Mouse (Mus musculus) stomach, embryonic 16.5 days (tissue): ENCODE data around the gene Selenoo. TPM values are rescaled to one million over a fixed set of nuclear protein-coding genes. Genes with fewer than 3 reads are reported as not detected.

Experiments used
- ATAC-seq: fragments of 200-750 bp; cut with Nextera tagmentation; 2 replicates; pipeline ENCODE4 v1.8.0; 2017; ENCODE audit warnings: moderate number of reproducible peaks, moderate TSS enrichment; ENCODE audit not compliant: insufficient read depth, low FRiP score
- H3K27ac ChIP-seq: fragments of 300-500 bp; sonication (generic); 2 replicates; pipeline ENCODE4 v1.5.1; 2014; ENCODE audit warnings: low read length
- H3K27me3 ChIP-seq: fragments of 300-500 bp; sonication (generic); 2 replicates; pipeline ENCODE4 v1.6.1; 2014; ENCODE audit warnings: low read length, control low read depth, mixed read lengths; ENCODE audit not compliant: control insufficient read depth, insufficient read depth
- H3K36me3 ChIP-seq: fragments of 300-500 bp; sonication (generic); 2 replicates; pipeline ENCODE4 v1.6.1; 2014; ENCODE audit warnings: low read length; ENCODE audit not compliant: control insufficient read depth, insufficient read depth
- H3K4me1 ChIP-seq: fragments of 300-500 bp; sonication (generic); 2 replicates; pipeline ENCODE4 v1.6.1; 2014; ENCODE audit warnings: low read length, control low read depth, mixed read lengths; ENCODE audit not compliant: control insufficient read depth, insufficient read depth
- H3K4me2 ChIP-seq: fragments of 300-500 bp; sonication (generic); 2 replicates; pipeline ENCODE4 v1.6.1; 2014; ENCODE audit warnings: low read depth, low read length, mixed read lengths
- H3K4me3 ChIP-seq: fragments of 300-500 bp; sonication (generic); replicated peaks from 2 replicates; pipeline ENCODE4 v1.5.1; 2014; ENCODE audit warnings: mild to moderate bottlenecking, low read length
- H3K9ac ChIP-seq: fragments of 300-500 bp; sonication (generic); 2 replicates; pipeline ENCODE4 v1.6.1; 2014; ENCODE audit warnings: low read length
- H3K9me3 ChIP-seq: fragments of 300-500 bp; sonication (generic); replicated peaks from 2 replicates; pipeline ENCODE4 v1.6.1; 2016; ENCODE audit warnings: low read length, control low read depth; ENCODE audit not compliant: control insufficient read depth
- WGBS: fragments of 180-500 bp; shearing (Covaris S2); extraction: QIAGEN DNeasy Blood & Tissue Kit; methylation state at CpG from one replicate; pipeline ENCODE4 v1.1.7; 2014; 5-methylcytosine and 5-hydroxymethylcytosine counted together
- polyA plus RNA-seq: library from polyadenylated mRNA; unstranded; fragments of >200 nt; fragmentation: Nextera tagmentation; extraction: Ambion mirVana; gene quantifications from 2 replicates; pipeline ENCODE4 v1.2.1, GENCODE M21; 2015

Selenoo gene
- polyA plus RNA-seq, 1 experiment from 2014 or later: 13.4 TPM

DNA sequence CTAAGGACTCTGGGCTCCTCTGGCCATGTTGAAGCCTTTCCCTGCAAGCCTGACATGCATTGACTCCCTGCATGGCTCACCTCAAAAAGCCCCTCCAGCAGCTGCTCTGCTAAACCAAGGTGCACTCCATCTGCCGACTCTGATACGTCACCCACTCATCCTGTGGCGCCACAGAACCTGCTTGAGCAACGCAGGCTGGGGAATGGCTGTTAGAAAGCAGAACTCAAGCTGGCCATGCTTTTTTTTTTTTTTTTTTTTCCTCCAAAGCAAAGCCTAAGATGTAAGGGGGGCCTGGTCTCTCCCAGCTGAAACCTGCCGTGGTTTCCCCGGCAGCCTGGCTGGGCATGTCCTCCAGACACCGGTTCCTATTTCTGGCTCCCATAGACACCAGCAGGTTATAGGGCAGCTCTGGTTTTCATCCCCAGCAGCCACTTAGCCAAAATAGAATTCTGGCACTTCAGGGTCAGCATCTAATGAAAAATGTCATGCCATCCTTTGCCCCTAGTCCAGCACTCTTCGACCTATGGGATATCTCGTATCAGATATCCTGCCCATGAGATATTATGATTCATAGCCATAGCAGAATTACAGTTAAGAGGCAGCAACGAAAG, 14.8 kb upstream of the Selenoo start:
- Histone ChIP-seq H3K9ac (peak overlapping the region; percentile 95; the same call in 1 of the 2 replicates), H3K9me3 (no peaks in the 10 kb centered on the region), H3K27ac (no peak overlapping the region), H3K36me3 (no peaks in the 10 kb centered on the region), H3K4me1 (peaks cover 36% of the 10 kb centered on the region), H3K4me3 (no peak overlapping the region), H3K27me3 (no peaks in the 10 kb centered on the region; the same call in 1 of the 2 replicates), H3K4me2 (no peak overlapping the region)
- 70% methylated on average over 10 of the region's 10 CpGs for WGBS
- ATAC-seq: no peak

DNA sequence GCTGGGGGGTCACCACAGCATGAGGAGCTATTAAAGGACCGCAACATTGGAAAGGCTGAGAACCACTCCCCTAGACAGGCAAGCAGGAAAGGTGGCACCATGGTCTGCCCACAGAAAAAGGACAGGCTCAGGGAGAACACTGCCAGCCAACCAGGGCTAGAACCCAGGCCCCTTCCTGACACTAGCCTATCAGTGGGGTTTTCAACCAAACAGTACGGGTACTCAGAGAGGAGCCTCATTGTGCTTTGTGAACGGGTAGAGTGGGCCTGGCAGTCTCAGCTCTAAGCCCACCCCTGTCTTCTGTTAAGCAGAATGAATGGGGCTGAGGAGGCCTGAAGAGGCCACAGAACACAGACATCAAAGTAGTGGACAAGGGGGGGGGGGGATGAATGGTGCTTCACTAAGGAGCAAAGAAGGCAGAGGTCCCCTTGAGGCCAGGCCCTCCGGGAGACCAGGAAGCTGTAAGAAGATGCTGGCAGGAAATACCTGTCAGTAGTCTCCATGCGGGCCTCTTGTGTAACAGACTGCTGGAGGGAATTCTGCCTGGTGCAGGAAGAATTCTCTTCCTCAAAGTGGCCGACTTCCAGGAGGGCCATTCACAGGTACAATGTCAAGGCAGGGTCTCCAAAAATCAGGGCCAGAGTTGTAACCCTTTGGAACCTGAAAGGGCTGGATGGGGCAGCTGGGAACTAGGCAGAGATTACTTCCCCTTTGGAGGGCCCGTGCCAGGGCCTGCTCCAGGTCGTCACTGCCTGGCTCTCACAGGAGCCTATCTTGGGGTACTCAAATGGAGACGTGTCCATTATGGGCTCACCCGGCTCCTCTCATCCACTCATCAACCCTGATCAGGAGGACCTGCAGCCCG, 14.0 kb upstream of the Selenoo start, which contains the start of gene Trabd:
Gene Trabd, plus strand, starts transcription at position 512 of the 865 bp plus-strand sequence.
- WGBS: 22% methylated on average over 11 of the region's 11 CpGs
- ATAC-seq: no peak

DNA sequence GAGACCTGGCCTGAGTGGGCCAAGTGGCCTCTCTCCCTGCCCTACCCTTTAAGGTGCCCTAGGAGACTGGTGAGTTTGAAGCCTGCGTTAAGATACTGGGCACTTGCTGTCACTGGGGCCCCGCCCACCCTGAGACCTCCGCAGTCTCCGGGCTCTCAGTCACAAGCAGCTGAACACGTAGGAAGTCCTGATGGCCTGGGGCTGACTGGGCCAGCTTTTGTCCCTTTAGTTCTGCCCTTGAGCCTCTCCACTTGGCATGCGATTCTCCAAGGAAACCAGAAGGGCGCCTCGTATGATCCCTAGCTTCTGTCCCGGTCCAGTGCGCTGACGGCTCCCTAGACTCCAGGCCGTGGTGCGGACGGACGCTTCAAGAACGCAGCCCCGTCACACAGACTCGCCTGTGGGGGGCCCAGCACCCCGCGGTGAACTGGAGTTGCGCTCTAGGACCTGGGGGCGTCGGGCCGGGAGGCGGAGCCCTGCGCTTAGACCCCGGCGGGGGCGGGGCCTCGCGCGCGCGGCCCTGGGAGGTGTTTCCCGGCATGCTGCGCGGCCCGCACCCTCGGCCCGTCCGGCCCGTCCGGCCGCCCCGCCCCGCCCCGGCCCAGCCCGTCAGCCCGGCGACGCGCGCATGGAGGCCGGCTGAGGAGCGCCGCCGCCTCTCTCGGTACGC, 13.3 kb upstream of the Selenoo start:
- Histone ChIP-seq H3K27me3 (no peaks in the 10 kb centered on the region), H3K27ac (peak overlapping the region; percentile 90), H3K4me1 (peaks cover 35% of the 10 kb centered on the region), H3K9me3 (no peaks in the 10 kb centered on the region), H3K9ac (peak overlapping the region; percentile 95), H3K4me2 (peak overlapping the region; percentile 66), H3K36me3 (no peaks in the 10 kb centered on the region), H3K4me3 (peak overlapping the region; percentile 84)
- ATAC-seq: peak; percentile 93
- WGBS: under 1% methylated on average over 35 of the region's 59 CpGs

More for the DNA sequence above, 14.0 kb upstream of the Selenoo start, which contains the start of gene Trabd:
- H3K27me3 ChIP-seq: no peaks in the 10 kb centered on the region
- no peaks in the 10 kb centered on the region for H3K36me3 ChIP-seq
- H3K27ac ChIP-seq: peak within 1 kb of the TSS; percentile 90
- H3K4me3 ChIP-seq: peak within 1 kb of the TSS; percentile 84
- H3K9ac ChIP-seq: peak within 1 kb of the TSS; percentile 95
- peaks cover 36% of the 10 kb centered on the region for H3K4me1 ChIP-seq
- no peaks in the 10 kb centered on the region for H3K9me3 ChIP-seq
- peak within 1 kb of the TSS; percentile 66 for H3K4me2 ChIP-seq

DNA sequence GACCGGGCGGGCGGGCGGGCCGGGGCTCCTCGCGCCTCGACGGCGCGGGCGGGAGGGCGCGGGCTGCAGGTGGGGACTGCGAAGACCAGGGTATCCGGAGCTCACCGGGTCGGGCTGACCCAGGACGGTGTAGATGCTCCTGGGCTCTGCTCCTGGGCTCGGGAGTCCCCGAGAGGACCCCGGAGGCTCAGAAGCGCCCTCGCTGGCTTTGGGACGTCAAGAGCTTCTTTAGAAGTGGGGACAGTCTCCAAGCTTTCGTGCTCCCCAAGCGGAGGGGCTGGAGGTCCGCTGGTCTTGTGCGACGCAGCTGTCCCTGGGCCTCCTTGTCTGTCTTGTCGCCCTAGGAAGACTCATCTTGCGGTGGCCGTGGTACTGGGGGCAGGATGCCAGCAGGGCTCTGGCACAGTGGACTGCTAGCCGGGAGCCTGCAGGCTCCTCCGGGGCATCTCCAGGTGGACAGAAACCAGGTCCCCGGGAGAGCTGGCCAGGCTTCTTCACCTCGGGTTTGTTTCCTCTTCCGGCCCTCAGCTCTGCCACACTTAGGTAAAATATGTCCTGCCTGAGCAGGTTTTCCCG, 12.6 kb upstream of the Selenoo start:
- H3K27me3 ChIP-seq: no peaks in the 10 kb centered on the region
- H3K4me3 ChIP-seq: peak overlapping the region; percentile 84
- peak overlapping the region; percentile 66 for H3K4me2 ChIP-seq
- peak overlapping the region; percentile 90 for H3K27ac ChIP-seq
- peak overlapping the region; percentile 95 for H3K9ac ChIP-seq
- under 1% methylated on average over 34 of the region's 39 CpGs for WGBS
- peak; percentile 4; the same call in 1 of the 2 replicates for ATAC-seq
- no peaks in the 10 kb centered on the region for H3K36me3 ChIP-seq
- H3K4me1 ChIP-seq: peaks cover 32% of the 10 kb centered on the region
- H3K9me3 ChIP-seq: no peaks in the 10 kb centered on the region

DNA sequence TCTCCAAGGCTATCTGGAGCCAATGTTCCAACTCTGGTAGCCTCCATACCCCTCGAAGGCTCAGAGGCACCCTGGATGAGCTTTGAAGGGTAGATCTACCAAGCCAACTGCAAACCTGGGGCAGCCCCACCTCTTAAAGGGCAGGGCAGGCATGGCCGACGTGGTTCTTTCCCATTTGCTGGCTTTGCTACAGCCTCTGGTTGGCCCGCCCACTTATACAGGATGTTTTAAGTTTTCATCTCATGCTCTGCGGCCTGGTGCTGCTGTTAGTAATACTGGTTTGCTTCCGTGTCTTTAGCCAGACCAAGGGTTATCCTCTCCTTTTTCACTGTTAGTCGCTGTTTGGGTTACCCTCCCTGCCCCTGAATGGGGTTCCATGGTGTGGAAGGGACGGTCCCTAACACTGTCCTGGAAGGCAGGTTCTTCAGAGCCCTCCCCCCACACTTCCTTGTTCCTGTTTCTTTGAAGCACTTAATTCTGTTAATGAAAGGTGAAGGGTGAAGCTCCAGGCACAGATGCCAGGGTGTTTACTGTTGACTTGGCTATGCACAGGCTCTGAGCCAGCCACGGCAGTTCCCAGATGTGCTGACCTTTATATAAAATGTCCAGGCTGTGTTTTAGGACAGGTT, 10.6 kb upstream of the Selenoo start:
- peak overlapping the region; percentile 17 for H3K9ac ChIP-seq

DNA sequence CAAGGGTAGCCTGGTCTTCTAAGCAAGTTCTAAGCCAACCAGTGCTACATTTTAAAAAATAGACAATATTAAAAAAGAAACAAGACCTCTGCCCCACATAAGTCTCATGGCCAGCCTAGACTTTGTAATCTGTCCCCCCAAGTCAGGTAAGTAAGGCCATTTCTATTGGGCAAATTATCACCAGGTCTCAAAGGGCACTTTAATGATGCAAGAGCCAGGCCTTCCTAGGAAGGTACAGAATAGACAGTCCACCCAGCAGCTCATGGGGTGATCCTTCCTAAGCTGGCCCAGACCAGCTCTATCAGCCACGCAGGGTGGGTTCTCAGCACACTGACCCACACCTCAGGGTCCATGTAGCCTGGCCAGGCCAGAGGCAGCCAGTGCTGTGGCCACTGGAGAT, 5.0 kb upstream of the Selenoo start:
- ATAC-seq: no peak
- no peak overlapping the region for H3K9ac ChIP-seq
- H3K4me3 ChIP-seq: no peak overlapping the region
- H3K4me1 ChIP-seq: peaks cover 5% of the 10 kb centered on the region
- H3K36me3 ChIP-seq: peaks cover 13% of the 10 kb centered on the region; the same call in 1 of the 2 replicates
- H3K27me3 ChIP-seq: no peaks in the 10 kb centered on the region
- WGBS: 90% methylated on average over 1 of the region's 1 CpGs
- no peak overlapping the region for H3K4me2 ChIP-seq
- no peaks in the 10 kb centered on the region for H3K9me3 ChIP-seq
- H3K27ac ChIP-seq: no peak overlapping the region

More for the DNA sequence above, 10.6 kb upstream of the Selenoo start:
- peaks cover 32% of the 10 kb centered on the region for H3K4me1 ChIP-seq
- H3K36me3 ChIP-seq: 0 out of 2 replicates have a peak, but pooled peaks cover 9% of the 10 kb centered on the region
- 47% methylated on average over 9 of the region's 9 CpGs for WGBS
- H3K27ac ChIP-seq: peak overlapping the region; percentile 59
- peak overlapping the region; percentile 84 for H3K4me3 ChIP-seq
- no peaks in the 10 kb centered on the region for H3K27me3 ChIP-seq
- H3K4me2 ChIP-seq: peak overlapping the region; percentile 66
- no peaks in the 10 kb centered on the region for H3K9me3 ChIP-seq
- ATAC-seq: 0 out of 2 replicates have a peak, but pooled peaks have one; percentile 12

DNA sequence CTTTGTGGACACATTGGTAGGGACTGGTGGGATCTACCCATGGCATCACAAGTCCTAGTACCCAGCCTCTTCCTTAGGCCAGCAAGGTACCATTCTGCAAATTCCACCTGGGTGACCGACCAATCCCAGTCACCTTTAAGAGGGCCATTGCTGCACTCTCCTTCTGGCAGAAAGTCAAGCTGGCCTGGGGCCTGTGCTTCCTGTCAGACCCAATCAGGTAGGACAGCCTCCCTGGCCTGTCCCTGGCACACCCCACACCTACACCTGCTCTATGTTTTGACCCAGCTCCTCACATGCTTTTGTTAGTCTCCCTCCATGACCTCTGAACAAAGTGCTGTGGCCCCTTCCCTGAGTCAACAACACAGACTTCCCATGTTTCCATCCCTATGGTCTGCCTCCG, 4.1 kb upstream of the Selenoo start:
- Histone ChIP-seq H3K36me3 (peaks cover 13% of the 10 kb centered on the region; the same call in 1 of the 2 replicates), H3K4me3 (no peak overlapping the region), H3K9ac (no peak overlapping the region)

DNA sequence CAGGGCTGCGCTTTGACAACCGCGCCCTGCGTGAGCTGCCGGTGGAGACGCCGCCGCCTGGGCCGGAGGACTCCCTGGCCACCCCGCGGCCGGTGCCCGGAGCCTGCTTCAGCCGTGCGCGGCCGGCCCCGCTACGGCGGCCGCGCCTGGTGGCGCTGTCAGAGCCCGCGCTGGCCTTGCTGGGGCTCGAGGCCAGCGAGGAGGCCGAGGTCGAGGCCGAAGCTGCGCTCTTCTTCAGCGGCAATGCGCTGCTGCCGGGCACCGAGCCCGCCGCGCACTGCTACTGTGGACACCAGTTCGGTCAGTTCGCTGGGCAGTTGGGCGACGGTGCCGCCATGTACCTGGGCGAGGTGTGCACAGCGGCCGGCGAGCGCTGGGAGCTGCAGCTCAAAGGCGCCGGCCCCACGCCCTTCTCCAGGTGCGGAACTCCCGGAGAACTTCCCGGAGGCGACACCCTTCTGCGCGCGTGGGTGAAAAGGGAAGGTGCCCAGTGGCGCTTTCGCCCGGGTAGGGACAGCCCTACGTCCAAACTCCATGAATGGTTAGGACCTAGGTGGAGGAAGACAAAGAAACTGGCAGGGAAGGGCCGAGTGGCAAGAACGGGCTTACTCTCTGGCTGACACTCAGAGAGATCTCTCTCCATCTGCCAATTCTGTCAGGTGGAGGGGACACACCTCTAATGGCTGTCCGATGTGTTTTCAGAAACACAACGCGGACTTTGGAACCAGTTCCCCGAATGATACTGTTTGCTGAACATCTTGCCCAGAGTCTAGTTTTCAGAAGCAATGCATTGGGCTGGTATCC, 566 bp downstream of the Selenoo start:
- Histone ChIP-seq H3K27ac (peak overlapping the region; percentile 78), H3K9ac (peak overlapping the region; percentile 98), H3K27me3 (no peaks in the 10 kb centered on the region), H3K9me3 (no peaks in the 10 kb centered on the region), H3K4me1 (peaks cover 15% of the 10 kb centered on the region), H3K36me3 (peaks cover 19% of the 10 kb centered on the region), H3K4me2 (peak overlapping the region; percentile 95), H3K4me3 (peak overlapping the region; percentile 94)
- 1% methylated on average over 68 of the region's 68 CpGs for WGBS
- peak; percentile 57 for ATAC-seq

More for the DNA sequence above, 4.1 kb upstream of the Selenoo start:
- H3K27ac ChIP-seq: no peak overlapping the region
- WGBS: 84% methylated on average over 2 of the region's 2 CpGs
- no peak overlapping the region for H3K4me2 ChIP-seq
- no peaks in the 10 kb centered on the region for H3K27me3 ChIP-seq
- H3K4me1 ChIP-seq: peaks cover 5% of the 10 kb centered on the region
- no peaks in the 10 kb centered on the region for H3K9me3 ChIP-seq
- no peak for ATAC-seq
